Mouse (Mus musculus) kidney, postnatal 10 days (tissue): ENCODE measurements at regions not wholly inside any gene's neighbourhood (a gene's known extent, or its start where the extent isn't known, plus 50 kb on each side); places are given as distances from the start of the nearest gene placed in this dataset.

ENCODE experiments used
- DNase-seq: peaks from one replicate; pipeline ENCODE4 v3.0.0; 2021; ENCODE audit warnings: mixed read lengths

GRCm38 (mm10) chr5:54258087-54258733 lies 259.9 kb downstream of the Stim2 start:
- peak; percentile 63 for DNase-seq

DNA sequence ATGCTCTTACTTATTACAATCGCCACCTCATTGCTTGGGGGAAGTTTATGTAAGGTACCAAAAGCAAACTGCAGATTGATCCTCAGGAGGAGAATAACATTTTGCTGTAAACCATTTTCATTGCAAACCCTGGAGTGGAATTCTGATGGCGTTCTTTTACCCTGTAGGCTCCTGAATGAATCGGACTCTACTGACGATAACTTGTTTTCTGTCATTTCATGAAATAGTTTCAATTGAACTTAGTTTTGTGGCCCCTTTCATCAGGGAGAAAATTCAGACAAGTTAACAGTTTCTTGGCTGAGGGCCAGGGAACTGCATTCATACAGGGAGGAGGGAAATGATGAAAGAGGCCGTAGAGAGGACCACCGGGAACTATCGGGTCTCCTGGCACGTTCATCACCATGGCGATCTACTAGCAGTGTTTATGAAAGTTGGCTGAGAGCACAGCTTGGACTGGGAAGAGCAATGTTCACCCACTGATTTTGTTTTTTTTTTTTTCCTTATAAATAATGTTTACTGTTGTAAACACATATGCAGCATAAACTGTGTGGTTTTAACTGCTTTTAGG lies 266.7 kb downstream of the Stim2 start:
- peak; percentile 9 for DNase-seq

DNA sequence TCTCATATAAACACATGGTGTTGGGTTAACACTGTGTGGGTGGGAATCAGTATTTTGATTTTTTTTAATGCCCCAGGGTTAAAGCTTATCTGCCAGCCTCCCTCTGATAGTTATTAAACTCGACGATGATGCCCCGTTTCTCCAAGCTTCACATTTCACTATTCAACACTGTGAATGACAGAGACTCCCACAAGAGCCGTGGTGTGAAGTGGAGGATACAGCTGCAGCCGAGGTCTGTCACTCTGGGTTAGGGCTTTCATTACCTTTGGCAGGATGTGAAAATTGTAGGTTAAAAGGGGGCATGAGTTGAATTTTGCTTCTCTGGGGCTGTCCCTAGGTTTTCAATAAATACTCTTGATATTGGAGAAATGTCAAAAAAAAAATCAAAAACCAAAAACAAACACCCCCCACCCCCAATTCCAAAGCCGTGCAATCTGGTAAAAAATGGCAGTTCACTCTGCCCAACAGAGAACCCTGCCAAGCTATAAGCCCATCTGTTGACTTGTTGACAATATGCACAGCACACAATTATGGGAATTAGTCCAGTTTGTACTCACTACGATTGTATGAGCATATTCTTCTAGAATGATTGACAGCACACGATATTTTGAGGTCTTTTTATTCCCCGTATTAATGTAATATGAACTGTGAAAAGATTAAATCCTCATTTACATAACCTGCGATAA lies 269.7 kb downstream of the Stim2 start:
- no peak for DNase-seq

DNA sequence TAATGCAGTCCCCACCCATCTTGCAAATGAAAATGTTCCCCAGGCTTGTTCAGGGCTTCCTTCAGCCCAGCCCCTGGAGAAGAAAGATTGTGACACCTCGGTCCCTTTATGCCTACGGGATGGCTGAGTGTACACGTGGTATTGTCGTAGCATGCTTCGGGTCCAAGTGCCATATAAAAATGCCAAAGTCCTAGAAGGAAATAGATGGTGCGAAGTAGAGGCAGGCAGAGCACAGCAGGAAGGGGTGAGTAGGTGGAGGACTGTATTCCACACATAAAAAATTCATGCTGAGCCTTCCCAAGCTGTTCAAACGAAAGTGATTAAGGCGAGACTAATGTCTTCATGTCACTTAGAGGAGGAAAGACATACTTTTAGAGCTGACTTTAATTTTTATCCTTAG lies 281.1 kb downstream of the Stim2 start:
- no peak for DNase-seq

GRCm38 (mm10) chr5:54280670-54281069 lies 282.4 kb downstream of the Stim2 start:
- DNase-seq, result peak; percentile 7

GRCm38 (mm10) chr5:54281121-54281520 lies 282.8 kb downstream of the Stim2 start:
- peak; percentile 13 for DNase-seq

GRCm38 (mm10) chr5:54290372-54291080 lies 292.2 kb downstream of the Stim2 start:
- DNase-seq, result peak; percentile 12

GRCm38 (mm10) chr5:54291940-54292339 lies 293.6 kb downstream of the Stim2 start:
- DNase-seq, result no peak

- no peak for DNase-seq
Observed at GRCm38 (mm10) chr5:54313660-54314279, 315.5 kb downstream of the Stim2 start.

GRCm38 (mm10) chr5:54330415-54330814 lies 332.1 kb downstream of the Stim2 start:
- no peak for DNase-seq

GRCm38 (mm10) chr5:54342976-54343375 lies 344.7 kb downstream of the Stim2 start:
- DNase-seq, result peak; percentile 30

- DNase-seq, result no peak
Observed at GRCm38 (mm10) chr5:54343432-54343831, 345.1 kb downstream of the Stim2 start.

GRCm38 (mm10) chr5:54348820-54349596 lies 350.7 kb downstream of the Stim2 start:
- DNase-seq, result no peak

- no peak for DNase-seq
Observed at GRCm38 (mm10) chr5:54349775-54350332, 351.6 kb downstream of the Stim2 start.

GRCm38 (mm10) chr5:54356105-54356504 lies 357.8 kb downstream of the Stim2 start:
- no peak for DNase-seq

- no peak for DNase-seq
Observed at GRCm38 (mm10) chr5:54357501-54357900, 359.2 kb downstream of the Stim2 start.

DNA sequence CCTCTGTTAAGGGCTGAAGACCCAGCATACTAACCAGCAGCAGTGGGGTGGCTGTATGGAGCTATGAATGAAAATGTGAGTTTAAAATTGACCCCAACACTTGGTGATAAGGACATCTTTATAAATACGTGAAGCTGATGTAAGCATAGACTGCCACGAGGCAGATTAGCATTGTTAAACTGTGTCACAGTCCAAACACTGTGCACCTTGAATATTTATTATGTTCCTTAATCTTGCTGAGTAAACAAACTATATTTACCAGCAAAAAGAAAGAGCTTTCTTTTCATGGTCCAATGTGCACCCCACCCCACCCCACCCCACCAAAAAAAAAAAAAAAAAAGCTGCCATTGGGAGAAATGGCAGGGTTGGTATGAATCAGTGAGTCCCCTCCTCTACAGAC lies 359.9 kb downstream of the Stim2 start:
- DNase-seq, result no peak
